Mouse (Mus musculus): ENCODE data around the gene 4930556J24Rik. TPM values are rescaled to one million over a fixed set of nuclear protein-coding genes. Genes with fewer than 3 reads are reported as not detected.

4930556J24Rik gene
- polyA plus RNA-seq, 1 experiment: 0.34 TPM

DNA sequence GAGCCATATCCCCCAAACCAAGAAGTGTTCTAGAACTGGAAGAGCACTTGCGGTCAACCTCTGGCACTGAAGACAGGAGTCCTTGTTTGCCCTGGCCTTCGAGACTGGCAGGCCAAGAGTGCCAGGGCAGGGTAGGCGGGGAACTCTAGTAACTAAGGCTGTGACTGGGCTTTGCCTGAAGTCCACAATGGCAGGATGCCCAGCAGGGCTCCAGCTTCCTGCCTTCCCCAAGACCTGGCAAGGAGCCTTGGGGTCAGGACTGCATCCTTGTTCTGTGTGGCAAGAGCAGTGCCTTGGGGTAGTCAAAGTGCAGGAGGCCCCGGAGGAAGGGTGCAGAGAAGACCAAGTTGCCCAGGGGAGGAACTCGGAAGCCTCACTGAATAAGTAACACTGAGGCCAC is 73.5 kb downstream of the 4930556J24Rik start:
- H3K27me3 ChIP-seq (replicated peaks; ENCODE audit: control insufficient read depth, insufficient read depth, low read length): no peaks in the 10 kb centered on the region
- peak; percentile 98 for DNase-seq
- WGBS: 18% methylated on average over 5 of the region's 5 CpGs
- H3K36me3 ChIP-seq (ENCODE audit: control insufficient read depth, insufficient read depth, low read length): no peaks in the 10 kb centered on the region
- H3K4me1 ChIP-seq (ENCODE audit: control insufficient read depth, insufficient read depth, low read length): peaks cover 6% of the 10 kb centered on the region; the same call in 1 of the 2 replicates
- TF ChIP-seq CTCF (conservative IDR thresholded peaks at IDR 0.05; ENCODE audit: insufficient read depth, insufficient read length, low read depth, low read length): no peak
- no peak for TF ChIP-seq POLR2A (IDR thresholded peaks at IDR 0.05; ENCODE audit: low read depth, low read length)
- no peak overlapping the region for H3K4me3 ChIP-seq (ENCODE audit: insufficient read depth, low read depth, low read length)
- peak overlapping the region; percentile 54; the same call in 1 of the 2 replicates for H3K27ac ChIP-seq (ENCODE audit: insufficient read depth, low read depth, low read length)

DNA sequence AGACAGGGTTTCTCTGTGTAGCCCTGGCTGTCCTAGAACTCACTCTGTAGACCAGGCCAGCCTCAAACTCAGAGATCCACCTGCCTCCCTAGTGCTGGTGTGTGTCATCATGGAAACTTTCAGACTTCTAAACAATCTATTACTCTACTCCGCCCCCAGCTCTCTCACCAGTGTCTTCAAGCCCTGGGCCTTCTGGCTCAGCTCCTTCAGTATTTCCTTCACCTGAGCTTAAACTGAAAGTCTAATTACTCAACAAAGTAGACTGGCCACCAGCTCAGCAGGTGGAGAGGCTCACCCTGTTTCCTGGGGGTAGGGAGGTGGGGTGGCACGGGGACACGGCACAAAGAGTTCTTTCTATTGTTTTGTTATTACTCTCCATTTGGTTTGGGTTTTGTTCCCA is 74.1 kb downstream of the 4930556J24Rik start:
- H3K27me3 ChIP-seq (replicated peaks; ENCODE audit: control insufficient read depth, insufficient read depth, low read length): no peaks in the 10 kb centered on the region
- no peak overlapping the region for H3K4me3 ChIP-seq (ENCODE audit: insufficient read depth, low read depth, low read length)
- no peak for TF ChIP-seq POLR2A (IDR thresholded peaks at IDR 0.05; ENCODE audit: low read depth, low read length)
- TF ChIP-seq CTCF (conservative IDR thresholded peaks at IDR 0.05; ENCODE audit: insufficient read depth, insufficient read length, low read depth, low read length): no peak
- no peak for DNase-seq
- WGBS: 82% methylated on average over 3 of the region's 3 CpGs
- peaks cover 6% of the 10 kb centered on the region; the same call in 1 of the 2 replicates for H3K4me1 ChIP-seq (ENCODE audit: control insufficient read depth, insufficient read depth, low read length)
- H3K36me3 ChIP-seq (ENCODE audit: control insufficient read depth, insufficient read depth, low read length): no peaks in the 10 kb centered on the region
- no peak overlapping the region for H3K27ac ChIP-seq (ENCODE audit: insufficient read depth, low read depth, low read length)

DNA sequence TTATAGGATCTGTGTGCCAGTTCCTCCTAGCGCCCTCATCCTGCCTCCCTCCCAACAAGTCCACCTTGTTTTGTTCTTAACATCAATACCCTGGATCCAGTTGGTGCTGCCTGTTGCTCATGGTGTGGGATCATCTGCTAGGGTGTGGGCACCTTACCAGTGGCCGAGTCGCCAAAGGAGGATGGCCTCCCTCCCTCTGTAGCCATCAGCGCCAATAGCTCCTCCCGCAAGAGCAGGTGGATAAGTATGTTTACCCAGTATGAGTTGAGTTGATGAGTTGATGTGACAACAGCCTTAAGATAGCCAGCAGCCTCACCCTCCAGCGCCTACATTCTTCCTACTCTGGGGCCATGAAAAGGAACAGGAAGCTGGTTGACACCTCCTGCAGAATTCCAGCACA is 76.3 kb downstream of the 4930556J24Rik start:
- TF ChIP-seq CTCF (conservative IDR thresholded peaks at IDR 0.05; ENCODE audit: insufficient read depth, insufficient read length, low read depth, low read length) (no peak), POLR2A (IDR thresholded peaks at IDR 0.05; ENCODE audit: low read depth, low read length) (no peak)
- Histone ChIP-seq H3K27me3 (replicated peaks; ENCODE audit: control insufficient read depth, insufficient read depth, low read length) (no peaks in the 10 kb centered on the region), H3K36me3 (ENCODE audit: control insufficient read depth, insufficient read depth, low read length) (no peaks in the 10 kb centered on the region), H3K27ac (ENCODE audit: insufficient read depth, low read depth, low read length) (no peak overlapping the region), H3K4me3 (ENCODE audit: insufficient read depth, low read depth, low read length) (no peak overlapping the region), H3K4me1 (ENCODE audit: control insufficient read depth, insufficient read depth, low read length) (peaks cover 6% of the 10 kb centered on the region; the same call in 1 of the 2 replicates)
- DNase-seq: no peak
- 80% methylated on average over 6 of the region's 6 CpGs for WGBS

DNA sequence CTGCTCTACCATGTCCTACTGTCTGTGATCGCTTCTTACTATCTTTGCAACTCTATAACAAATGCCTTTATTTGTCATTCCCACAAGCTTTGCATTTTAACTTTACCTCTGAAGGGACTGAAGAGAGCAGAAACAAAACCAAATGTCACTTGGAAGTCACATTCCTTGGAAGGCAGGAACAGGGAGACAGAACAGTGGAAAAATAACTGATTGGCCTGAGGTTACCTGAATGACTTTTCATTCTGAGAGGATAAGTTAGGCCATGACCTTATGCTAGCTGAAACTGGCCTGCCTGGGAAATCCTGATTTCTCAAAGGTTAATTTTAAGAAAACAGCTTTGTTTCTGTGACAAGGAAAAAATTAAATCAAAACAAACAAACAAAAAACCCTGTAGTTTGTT is 80.6 kb downstream of the 4930556J24Rik start:
- H3K27ac ChIP-seq (ENCODE audit: insufficient read depth, low read depth, low read length): peak overlapping the region; percentile 86
- TF ChIP-seq POLR2A (IDR thresholded peaks at IDR 0.05; ENCODE audit: low read depth, low read length) (no peak), CTCF (conservative IDR thresholded peaks at IDR 0.05; ENCODE audit: insufficient read depth, insufficient read length, low read depth, low read length) (no peak)
- no peaks in the 10 kb centered on the region for H3K27me3 ChIP-seq (replicated peaks; ENCODE audit: control insufficient read depth, insufficient read depth, low read length)
- peak; percentile 52 for DNase-seq
- H3K4me1 ChIP-seq (ENCODE audit: control insufficient read depth, insufficient read depth, low read length): 0 out of 2 replicates have a peak, but pooled peaks cover 3% of the 10 kb centered on the region
- WGBS: 74% methylated on average over 1 of the region's 1 CpGs
- H3K4me3 ChIP-seq (ENCODE audit: insufficient read depth, low read depth, low read length): no peak overlapping the region
- H3K36me3 ChIP-seq (ENCODE audit: control insufficient read depth, insufficient read depth, low read length): no peaks in the 10 kb centered on the region

DNA sequence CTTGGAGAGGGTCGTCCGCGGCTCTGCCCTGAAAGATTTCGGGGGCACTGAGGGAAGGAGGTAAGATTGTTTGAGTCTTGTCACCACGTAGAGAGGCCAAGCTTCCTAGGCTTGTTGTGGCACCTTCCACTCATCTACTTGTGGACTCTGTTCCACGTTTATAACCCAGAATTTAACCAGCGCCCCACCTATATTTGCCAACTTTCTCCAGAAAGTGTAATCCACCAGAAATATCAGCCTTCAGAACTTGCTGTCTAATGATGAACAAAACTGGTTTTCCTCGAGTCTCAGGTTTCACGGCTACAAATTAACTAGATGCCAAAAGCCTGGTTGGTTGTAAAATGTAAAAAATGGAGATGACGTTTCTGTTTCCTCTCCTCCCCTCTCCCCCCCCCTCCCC is 81.1 kb downstream of the 4930556J24Rik start:
- TF ChIP-seq CTCF (conservative IDR thresholded peaks at IDR 0.05; ENCODE audit: insufficient read depth, insufficient read length, low read depth, low read length): no peak
- no peak for TF ChIP-seq POLR2A (IDR thresholded peaks at IDR 0.05; ENCODE audit: low read depth, low read length)
- H3K4me1 ChIP-seq (ENCODE audit: control insufficient read depth, insufficient read depth, low read length): 0 out of 2 replicates have a peak, but pooled peaks cover 3% of the 10 kb centered on the region
- 2% methylated on average over 10 of the region's 10 CpGs for WGBS
- H3K36me3 ChIP-seq (ENCODE audit: control insufficient read depth, insufficient read depth, low read length): no peaks in the 10 kb centered on the region
- H3K27ac ChIP-seq (ENCODE audit: insufficient read depth, low read depth, low read length): peak overlapping the region; percentile 49
- H3K4me3 ChIP-seq (ENCODE audit: insufficient read depth, low read depth, low read length): peak overlapping the region; percentile 65
- no peaks in the 10 kb centered on the region for H3K27me3 ChIP-seq (replicated peaks; ENCODE audit: control insufficient read depth, insufficient read depth, low read length)
- peak; percentile 69 for DNase-seq

DNA sequence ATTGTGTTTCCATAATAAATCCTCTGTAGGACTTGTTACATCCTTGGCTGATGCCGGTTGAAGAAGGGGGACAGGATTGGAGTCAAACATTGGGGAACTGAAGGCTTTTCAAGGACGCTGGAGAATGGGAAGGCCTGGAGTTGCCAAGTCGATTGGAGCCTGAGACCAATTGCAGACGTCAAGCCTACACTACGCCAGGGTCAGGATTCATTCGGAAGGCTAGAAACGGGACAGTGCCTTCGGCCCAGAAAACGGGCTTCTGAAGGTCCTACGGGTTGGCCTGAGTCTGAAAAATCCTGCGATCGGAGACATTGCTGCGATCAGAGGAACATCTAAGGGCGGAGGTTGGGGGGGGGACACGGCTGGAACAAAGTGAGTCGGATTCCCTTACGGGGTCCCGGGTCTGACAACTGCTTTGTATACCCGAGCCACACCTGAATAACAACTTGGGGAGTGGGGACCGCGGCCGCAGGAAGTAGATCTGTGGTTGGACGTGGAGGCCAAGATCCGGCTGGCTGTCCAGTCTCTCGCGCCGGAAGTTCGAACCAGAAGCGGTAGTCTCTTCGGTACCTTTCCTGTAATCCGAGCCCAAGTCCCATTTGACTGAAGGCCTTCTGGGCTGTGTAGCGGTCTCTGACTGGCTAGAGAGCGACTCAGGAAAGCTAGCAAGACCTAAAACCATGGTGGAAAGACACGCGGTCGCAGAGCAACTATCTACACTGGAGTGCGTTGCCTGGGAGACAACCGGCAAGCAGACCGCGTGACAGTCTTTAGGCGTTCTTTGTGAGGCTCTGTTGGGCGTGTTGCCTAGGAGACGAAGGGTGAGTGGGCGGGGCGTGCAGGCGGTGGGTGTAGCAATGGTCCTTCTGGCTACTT is 81.9 kb downstream of the 4930556J24Rik start, which contains the start of the genes 4921536K21Rik and Dusp18:
4921536K21Rik (minus strand) TSS at position 693 of the 876 bp plus-strand sequence.
Dusp18 (plus strand) TSS at position 835 of the 876 bp plus-strand sequence.
- no peaks in the 10 kb centered on the region for H3K36me3 ChIP-seq (ENCODE audit: control insufficient read depth, insufficient read depth, low read length)

DNA sequence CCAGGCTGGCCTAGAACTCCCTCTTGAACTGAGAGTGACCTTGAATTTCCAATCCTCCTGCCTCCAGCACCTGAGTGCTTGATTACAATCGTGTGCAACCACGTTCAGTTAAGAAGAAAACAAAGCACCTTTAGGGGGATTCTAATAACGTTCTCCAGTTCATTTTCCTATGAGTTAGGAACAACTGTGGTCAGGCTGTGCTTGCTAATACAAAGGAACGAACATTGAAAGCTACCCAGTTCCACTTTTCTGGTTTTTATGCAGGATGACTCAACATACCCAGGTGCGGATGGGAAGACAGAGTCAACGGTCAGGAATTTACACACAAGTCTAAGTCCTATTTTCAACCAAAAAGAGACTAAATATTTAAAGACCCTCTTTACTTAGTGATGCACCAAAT is 82.6 kb downstream of the 4930556J24Rik start:
- H3K27ac ChIP-seq (ENCODE audit: insufficient read depth, low read depth, low read length): no peak overlapping the region
- no peaks in the 10 kb centered on the region for H3K36me3 ChIP-seq (ENCODE audit: control insufficient read depth, insufficient read depth, low read length)
- no peak for DNase-seq
- 0 out of 2 replicates have a peak, but pooled peaks cover 3% of the 10 kb centered on the region for H3K4me1 ChIP-seq (ENCODE audit: control insufficient read depth, insufficient read depth, low read length)
- H3K4me3 ChIP-seq (ENCODE audit: insufficient read depth, low read depth, low read length): no peak overlapping the region; the same call in 1 of the 2 replicates
- TF ChIP-seq POLR2A (IDR thresholded peaks at IDR 0.05; ENCODE audit: low read depth, low read length) (no peak), CTCF (conservative IDR thresholded peaks at IDR 0.05; ENCODE audit: insufficient read depth, insufficient read length, low read depth, low read length) (no peak)
- no peaks in the 10 kb centered on the region for H3K27me3 ChIP-seq (replicated peaks; ENCODE audit: control insufficient read depth, insufficient read depth, low read length)
- 85% methylated on average over 6 of the region's 6 CpGs for WGBS

More for the DNA sequence above, 81.9 kb downstream of the 4930556J24Rik start, which contains the start of the genes 4921536K21Rik and Dusp18:
- Histone ChIP-seq H3K4me3 (ENCODE audit: insufficient read depth, low read depth, low read length) (peak within 1 kb of the TSS; percentile 65), H3K4me1 (ENCODE audit: control insufficient read depth, insufficient read depth, low read length) (0 out of 2 replicates have a peak, but pooled peaks cover 3% of the 10 kb centered on the region), H3K27me3 (replicated peaks; ENCODE audit: control insufficient read depth, insufficient read depth, low read length) (no peaks in the 10 kb centered on the region), H3K27ac (ENCODE audit: insufficient read depth, low read depth, low read length) (peak within 1 kb of the TSS; percentile 86)
- 9% methylated on average over 46 of the region's 46 CpGs for WGBS
- TF ChIP-seq CTCF (conservative IDR thresholded peaks at IDR 0.05; ENCODE audit: insufficient read depth, insufficient read length, low read depth, low read length) (no peak), POLR2A (IDR thresholded peaks at IDR 0.05; ENCODE audit: low read depth, low read length) (no peak)
- DNase-seq: peak; percentile 97

Other genes with a start within 250 kb of the 4930556J24Rik start
- 3.3 and 4.5 TPM in 2 replicates for gene Osbp2, start 112.9 kb downstream of the 4930556J24Rik start, polyA plus RNA-seq (2012; rRNA removed)
- 0.83 and 1.1 TPM in 2 replicates for gene 4921536K21Rik, start 81.7 kb downstream of the 4930556J24Rik start, polyA plus RNA-seq (2012; rRNA removed)
- 7.0 and 7.1 TPM in 2 replicates for gene Dusp18, start 81.5 kb downstream of the 4930556J24Rik start, polyA plus RNA-seq (2012; rRNA removed)
- gene Slc35e4, start 62.1 kb downstream of the 4930556J24Rik start, polyA plus RNA-seq (2012; rRNA removed): 8.1 and 10.6 TPM in 2 replicates
- gene Tcn2, start 44.6 kb downstream of the 4930556J24Rik start, polyA plus RNA-seq (2012; rRNA removed): 2,179 and 2,584 TPM in 2 replicates
- 33.3 and 33.8 TPM in 2 replicates for gene Pes1, start 12.8 kb downstream of the 4930556J24Rik start, polyA plus RNA-seq (2012; rRNA removed)
- 71.7 and 91.3 TPM in 2 replicates for gene Gal3st1, start 6.9 kb upstream of the 4930556J24Rik start, polyA plus RNA-seq (2012; rRNA removed)
- gene Sec14l4, start 54.7 kb upstream of the 4930556J24Rik start, polyA plus RNA-seq (2012; rRNA removed): 0.36 and 0.39 TPM in 2 replicates
- gene Sec14l3, start 88.1 kb upstream of the 4930556J24Rik start, polyA plus RNA-seq (2012; rRNA removed): 8.8 and 11.7 TPM in 2 replicates
- gene Mtfp1, start 118.7 kb upstream of the 4930556J24Rik start, polyA plus RNA-seq (2012; rRNA removed): 30.1 and 31.2 TPM in 2 replicates
- 1.5 and 1.8 TPM in 2 replicates for gene Sec14l2, start 146.6 kb upstream of the 4930556J24Rik start, polyA plus RNA-seq (2012; rRNA removed)
- 25.2 and 26.7 TPM in 2 replicates for gene Rnf215, start 158.4 kb upstream of the 4930556J24Rik start, polyA plus RNA-seq (2012; rRNA removed)
- gene Ccdc157, start 183.5 kb upstream of the 4930556J24Rik start, polyA plus RNA-seq (2012; rRNA removed): 9.6 and 12.1 TPM in 2 replicates
- gene Sf3a1, start 183.6 kb upstream of the 4930556J24Rik start, polyA plus RNA-seq (2012; rRNA removed): 21.0 and 21.1 TPM in 2 replicates
- 91.4 and 115 TPM in 2 replicates for gene Tbc1d10a, start 210.0 kb upstream of the 4930556J24Rik start, polyA plus RNA-seq (2012; rRNA removed)
- 15.8 and 16.3 TPM in 2 replicates for gene Castor1, start 241.4 kb upstream of the 4930556J24Rik start, polyA plus RNA-seq (2012; rRNA removed)